Mouse (Mus musculus) midbrain, embryonic 13.5 days (tissue): ENCODE measurements at regions not wholly inside any gene's neighbourhood (a gene's known extent, or its start where the extent isn't known, plus 50 kb on each side); places are given as distances from the start of the nearest gene placed in this dataset.
A peak's percentile ranks its signal among the peaks of the same experiment; 100 is the strongest.

Source experiments
- ATAC-seq: fragments of 200-750 bp; cut with Nextera tagmentation; 2 replicates; pipeline ENCODE4 v1.8.0; 2017; ENCODE audit warnings: mild to moderate bottlenecking, moderate TSS enrichment, moderate library complexity
- H3K27ac ChIP-seq: fragments of 300-500 bp; sonication (generic); 2 replicates; pipeline ENCODE4 v1.5.1; 2015; ENCODE audit warnings: inconsistent platforms, mild to moderate bottlenecking, moderate library complexity
- H3K27me3 ChIP-seq: fragments of 300-500 bp; sonication (generic); 2 replicates; pipeline ENCODE4 v1.6.1; 2015; ENCODE audit warnings: mild to moderate bottlenecking, inconsistent platforms
- H3K36me3 ChIP-seq: fragments of 300-500 bp; sonication (generic); 2 replicates; pipeline ENCODE4 v1.6.1; 2015; ENCODE audit warnings: mild to moderate bottlenecking, inconsistent platforms
- H3K4me1 ChIP-seq: fragments of 300-500 bp; sonication (generic); replicated peaks from 2 replicates; pipeline ENCODE4 v1.6.1; 2015; ENCODE audit warnings: inconsistent platforms
- H3K4me2 ChIP-seq: fragments of 300-500 bp; sonication (generic); replicated peaks from 2 replicates; pipeline ENCODE4 v1.6.1; 2015; ENCODE audit warnings: moderate library complexity, mild to moderate bottlenecking, inconsistent platforms
- H3K4me3 ChIP-seq: fragments of 300-500 bp; sonication (generic); replicated peaks from 2 replicates; pipeline ENCODE4 v1.5.1; 2015; ENCODE audit warnings: mild to moderate bottlenecking, inconsistent platforms
- H3K9ac ChIP-seq: fragments of 300-500 bp; sonication (generic); replicated peaks from 2 replicates; pipeline ENCODE4 v1.6.1; 2015; ENCODE audit warnings: mild to moderate bottlenecking, inconsistent platforms
- H3K9me3 ChIP-seq: fragments of 300-500 bp; sonication (generic); 2 replicates; pipeline ENCODE4 v1.6.1; 2016; ENCODE audit warnings: mild to moderate bottlenecking, inconsistent platforms
- WGBS: fragments of 180-500 bp; shearing (Covaris S2); methylation state at CpG from one replicate; pipeline ENCODE4 v1.1.7; 2015; 5-methylcytosine and 5-hydroxymethylcytosine counted together

GRCm38 (mm10) chr12:12605495-12605894 lies 336.2 kb downstream of the Mycn start:
- ATAC-seq = no peak
- WGBS = 97% methylated on average over 3 of the region's 3 CpGs
- Histone ChIP-seq H3K27ac (no peak overlapping the region), H3K4me3 (no peak overlapping the region), H3K4me1 (no peaks in the 10 kb centered on the region; the same call in 1 of the 2 replicates), H3K4me2 (no peak overlapping the region), H3K9ac (no peak overlapping the region), H3K36me3 (no peaks in the 10 kb centered on the region), H3K27me3 (no peaks in the 10 kb centered on the region), H3K9me3 (no peaks in the 10 kb centered on the region)

- H3K27me3 ChIP-seq = no peaks in the 10 kb centered on the region
- H3K4me1 ChIP-seq = no peaks in the 10 kb centered on the region
- H3K9me3 ChIP-seq = no peaks in the 10 kb centered on the region
- H3K27ac ChIP-seq = no peak overlapping the region
- 62% methylated on average over 2 of the region's 2 CpGs for WGBS
- H3K9ac ChIP-seq = no peak overlapping the region
- no peak for ATAC-seq
- H3K4me3 ChIP-seq = no peak overlapping the region
- H3K36me3 ChIP-seq = no peaks in the 10 kb centered on the region
- H3K4me2 ChIP-seq = no peak overlapping the region
Observed at GRCm38 (mm10) chr12:12601362-12601761, 339.4 kb downstream of the Fam49a start.

GRCm38 (mm10) chr12:12595399-12595798 lies 333.5 kb downstream of the Fam49a start:
- no peak overlapping the region for H3K4me3 ChIP-seq
- H3K4me2 ChIP-seq = no peak overlapping the region
- H3K36me3 ChIP-seq = no peaks in the 10 kb centered on the region
- H3K27ac ChIP-seq = no peak overlapping the region
- H3K4me1 ChIP-seq = peaks cover 16% of the 10 kb centered on the region
- WGBS = 86% methylated on average over 3 of the region's 3 CpGs
- no peak overlapping the region for H3K9ac ChIP-seq
- no peak for ATAC-seq
- H3K9me3 ChIP-seq = no peaks in the 10 kb centered on the region
- no peaks in the 10 kb centered on the region for H3K27me3 ChIP-seq

- H3K9me3 ChIP-seq = no peaks in the 10 kb centered on the region
- ATAC-seq = no peak
- H3K9ac ChIP-seq = no peak overlapping the region
- 95% methylated on average over 3 of the region's 3 CpGs for WGBS
- no peak overlapping the region for H3K27ac ChIP-seq
- H3K27me3 ChIP-seq = no peaks in the 10 kb centered on the region
- H3K4me3 ChIP-seq = no peak overlapping the region
- peaks cover 17% of the 10 kb centered on the region for H3K4me1 ChIP-seq
- no peaks in the 10 kb centered on the region for H3K36me3 ChIP-seq
- H3K4me2 ChIP-seq = no peak overlapping the region
Observed at GRCm38 (mm10) chr12:12594567-12594966, 332.6 kb downstream of the Fam49a start.

GRCm38 (mm10) chr12:12593343-12593742 lies 331.4 kb downstream of the Fam49a start:
- H3K9ac ChIP-seq = no peak overlapping the region
- 99% methylated on average over 2 of the region's 2 CpGs for WGBS
- no peak for ATAC-seq
- H3K4me2 ChIP-seq = no peak overlapping the region
- H3K4me3 ChIP-seq = no peak overlapping the region
- peaks cover 17% of the 10 kb centered on the region for H3K4me1 ChIP-seq
- H3K9me3 ChIP-seq = no peaks in the 10 kb centered on the region
- no peaks in the 10 kb centered on the region for H3K36me3 ChIP-seq
- no peaks in the 10 kb centered on the region for H3K27me3 ChIP-seq
- no peak overlapping the region for H3K27ac ChIP-seq

GRCm38 (mm10) chr12:12590753-12591291 lies 328.9 kb downstream of the Fam49a start:
- H3K27ac ChIP-seq = peak overlapping the region; percentile 85
- no peak overlapping the region for H3K9ac ChIP-seq
- no peak overlapping the region for H3K4me2 ChIP-seq
- H3K36me3 ChIP-seq = no peaks in the 10 kb centered on the region
- 43% methylated on average over 8 of the region's 8 CpGs for WGBS
- no peak overlapping the region for H3K4me3 ChIP-seq
- H3K4me1 ChIP-seq = peaks cover 17% of the 10 kb centered on the region
- no peaks in the 10 kb centered on the region for H3K9me3 ChIP-seq
- H3K27me3 ChIP-seq = no peaks in the 10 kb centered on the region
- peak; percentile 96 for ATAC-seq

GRCm38 (mm10) chr12:12588771-12589370 lies 326.9 kb downstream of the Fam49a start:
- Histone ChIP-seq H3K36me3 (no peaks in the 10 kb centered on the region), H3K4me2 (no peak overlapping the region)

GRCm38 (mm10) chr12:12586436-12586835 lies 324.5 kb downstream of the Fam49a start:
- H3K9me3 ChIP-seq = no peaks in the 10 kb centered on the region
- no peak overlapping the region for H3K9ac ChIP-seq
- H3K27me3 ChIP-seq = no peaks in the 10 kb centered on the region

More at GRCm38 (mm10) chr12:12588771-12589370, 326.9 kb downstream of the Fam49a start:
- peaks cover 17% of the 10 kb centered on the region for H3K4me1 ChIP-seq
- H3K9me3 ChIP-seq = no peaks in the 10 kb centered on the region
- H3K27me3 ChIP-seq = no peaks in the 10 kb centered on the region
- no peak overlapping the region for H3K4me3 ChIP-seq
- ATAC-seq = no peak
- no peak overlapping the region for H3K27ac ChIP-seq
- 94% methylated on average over 5 of the region's 5 CpGs for WGBS
- no peak overlapping the region for H3K9ac ChIP-seq

GRCm38 (mm10) chr12:12581271-12582186 lies 319.6 kb downstream of the Fam49a start:
- ATAC-seq = peak; percentile 85
- Histone ChIP-seq H3K4me1 (peaks cover 20% of the 10 kb centered on the region), H3K27me3 (0 out of 2 replicates have a peak, but pooled peaks cover 4% of the 10 kb centered on the region), H3K9ac (no peak overlapping the region), H3K27ac (0 out of 2 replicates have a peak overlapping the region, but pooled peaks have one; percentile 10), H3K36me3 (no peaks in the 10 kb centered on the region), H3K9me3 (no peaks in the 10 kb centered on the region), H3K4me3 (no peak overlapping the region), H3K4me2 (peak overlapping the region; percentile 33)
- WGBS = 3% methylated on average over 19 of the region's 19 CpGs

More at GRCm38 (mm10) chr12:12586436-12586835, 324.5 kb downstream of the Fam49a start:
- Histone ChIP-seq H3K36me3 (no peaks in the 10 kb centered on the region), H3K4me2 (no peak overlapping the region), H3K27ac (no peak overlapping the region), H3K4me3 (no peak overlapping the region), H3K4me1 (peaks cover 20% of the 10 kb centered on the region)
- WGBS = 81% methylated on average over 6 of the region's 6 CpGs
- ATAC-seq = no peak

- no peak overlapping the region for H3K27ac ChIP-seq
- H3K9ac ChIP-seq = no peak overlapping the region
- ATAC-seq = peak; percentile 41
- no peaks in the 10 kb centered on the region for H3K9me3 ChIP-seq
- H3K36me3 ChIP-seq = no peaks in the 10 kb centered on the region
- no peak overlapping the region for H3K4me3 ChIP-seq
- H3K27me3 ChIP-seq = 0 out of 2 replicates have a peak, but pooled peaks cover 4% of the 10 kb centered on the region
- H3K4me1 ChIP-seq = peaks cover 20% of the 10 kb centered on the region
- 6% methylated on average over 8 of the region's 8 CpGs for WGBS
- H3K4me2 ChIP-seq = peak overlapping the region; percentile 33
Observed at GRCm38 (mm10) chr12:12580763-12581178, 318.8 kb downstream of the Fam49a start.

GRCm38 (mm10) chr12:12578278-12578677 lies 316.3 kb downstream of the Fam49a start:
- Histone ChIP-seq H3K9ac (no peak overlapping the region), H3K27ac (no peak overlapping the region), H3K36me3 (no peaks in the 10 kb centered on the region), H3K4me1 (peaks cover 20% of the 10 kb centered on the region), H3K4me3 (no peak overlapping the region), H3K9me3 (no peaks in the 10 kb centered on the region), H3K4me2 (no peak overlapping the region), H3K27me3 (0 out of 2 replicates have a peak, but pooled peaks cover 4% of the 10 kb centered on the region)
- ATAC-seq = no peak
- 63% methylated on average over 7 of the region's 7 CpGs for WGBS
